Mouse (Mus musculus) c-Kit-negative CD71-positive TER-119-positive erythroid progenitor cells, embryonic 14.5 days (primary cell): Measurements from ENCODE around the gene Sinhcaf.
"Not testable (repeated sequence)": the region's sequence is repeated elsewhere in the genome, so short reads cannot be mapped to it uniquely, and the experiment has no call there.

Experiments
- DNase-seq: peaks from one replicate; pipeline ENCODE4 v3.0.0-alpha.2; 2013; ENCODE audit warnings: low read depth, low spot score

The Sinhcaf gene

DNA sequence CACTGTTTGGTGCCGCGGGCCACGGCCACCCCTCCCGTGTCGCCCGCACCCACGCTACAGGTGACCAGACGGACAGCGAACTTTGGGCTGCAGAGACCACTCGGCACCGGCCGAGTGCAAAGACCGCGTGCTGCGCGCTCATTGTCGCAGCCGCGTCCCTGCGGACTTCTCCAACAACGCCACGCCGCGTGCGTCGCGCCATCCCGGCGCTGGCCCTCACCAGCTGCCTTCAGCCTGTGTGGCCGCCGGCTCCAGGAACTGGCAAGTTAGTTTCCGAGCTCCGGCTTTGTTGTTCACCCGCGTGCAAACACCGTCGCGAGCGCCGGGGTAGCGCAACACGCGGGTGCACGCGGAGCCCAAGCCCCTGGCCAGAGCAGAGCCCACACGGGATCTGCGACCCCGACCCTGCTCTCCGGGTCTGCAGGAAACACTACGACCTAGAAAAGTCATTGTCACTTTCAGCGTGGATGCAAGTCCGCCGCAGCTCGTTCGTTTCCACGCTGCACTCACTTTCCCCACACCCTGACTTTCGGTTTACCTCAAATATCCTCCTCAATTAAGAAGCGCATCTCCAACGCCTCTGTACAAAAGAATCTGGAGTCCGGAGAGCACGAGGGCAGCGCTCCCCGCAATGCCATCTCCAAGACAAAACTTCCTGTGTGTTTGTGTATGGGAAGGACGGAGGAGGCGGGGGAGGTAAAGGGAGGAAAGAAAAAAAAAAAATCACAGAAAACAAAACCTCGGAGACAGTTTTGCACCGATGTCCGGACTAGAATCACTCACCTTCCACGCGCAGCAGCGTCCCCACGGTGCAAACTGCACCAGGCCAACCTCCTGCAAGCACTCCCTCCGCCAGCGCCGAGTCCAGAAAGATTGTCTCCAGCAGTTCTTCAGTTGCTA lies 508 bp downstream of the Sinhcaf start:
- peak; percentile 29 for DNase-seq

DNA sequence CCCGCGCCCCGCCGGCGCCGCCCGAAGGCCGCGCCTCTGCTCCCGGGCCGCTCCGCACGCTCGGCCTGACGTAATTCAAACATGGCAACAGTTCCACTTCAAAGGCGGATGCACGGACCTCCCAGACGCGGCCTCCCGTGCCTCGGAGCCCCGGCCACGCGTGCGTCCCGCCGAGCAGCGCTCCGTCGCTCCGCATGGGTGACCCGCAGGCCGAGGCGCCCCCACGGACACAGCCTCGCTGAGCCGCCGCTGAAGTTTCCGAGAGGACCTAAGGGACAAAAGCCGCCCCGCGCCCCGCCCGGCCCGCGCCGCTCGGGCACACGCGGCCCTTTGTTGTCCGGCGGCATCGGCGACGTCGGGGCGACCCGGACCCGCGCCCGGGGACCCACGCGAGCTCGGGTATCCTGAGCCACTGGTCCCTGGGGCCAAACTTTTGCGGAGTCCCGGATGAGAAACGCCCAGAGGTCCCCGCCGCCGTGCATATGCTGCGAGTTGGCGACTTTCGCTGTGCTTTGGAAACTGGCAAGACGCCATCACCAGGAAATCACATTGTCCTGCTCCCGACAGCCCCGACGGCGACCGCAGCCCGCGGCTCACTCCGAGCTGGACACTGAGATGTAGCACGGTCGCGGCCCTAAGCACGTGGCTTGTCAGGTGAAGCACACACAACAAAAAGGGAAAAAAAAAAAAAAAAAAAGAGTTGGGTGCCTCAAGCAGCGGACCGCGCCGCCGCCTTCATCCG lies 1.3 kb downstream of the Sinhcaf start:
- DNase-seq, result peak; percentile 49

GRCm38 (mm10) chr6:148944344-148944766 lies 1.9 kb downstream of the Sinhcaf start:
- DNase-seq, result no peak

DNA sequence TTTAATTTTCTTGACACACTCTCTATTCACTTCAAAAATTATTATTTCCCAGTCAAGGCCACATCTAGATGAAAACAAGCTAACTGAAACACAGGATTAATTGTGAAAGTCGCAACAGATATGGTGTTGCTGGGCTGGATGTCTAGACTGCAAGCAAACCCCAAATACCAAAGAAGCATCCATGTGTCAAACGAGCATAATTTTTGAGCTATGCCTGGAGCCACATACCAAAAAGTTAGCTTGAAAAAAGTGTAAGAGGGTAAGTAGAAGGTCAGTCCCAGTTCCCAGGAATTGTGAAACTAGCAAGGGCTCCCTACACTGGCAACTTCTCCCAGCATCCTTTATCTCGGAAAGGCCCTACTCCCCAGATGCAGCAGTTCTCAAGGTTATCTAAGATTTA lies 2.6 kb downstream of the Sinhcaf start:
- DNase-seq, result no peak

GRCm38 (mm10) chr6:148942406-148942805 lies 3.9 kb downstream of the Sinhcaf start:
- DNase-seq, result no peak

- no peak for DNase-seq
Measured at GRCm38 (mm10) chr6:148941880-148942279, 4.4 kb downstream of the Sinhcaf start.

- not testable (repeated sequence) for DNase-seq
Measured at GRCm38 (mm10) chr6:148940383-148940782, 5.9 kb downstream of the Sinhcaf start.

GRCm38 (mm10) chr6:148937693-148938092 lies 8.6 kb downstream of the Sinhcaf start:
- DNase-seq, result no peak

GRCm38 (mm10) chr6:148934961-148935590 lies 11.2 kb downstream of the Sinhcaf start:
- DNase-seq, result no peak

GRCm38 (mm10) chr6:148931281-148931680 lies 15.0 kb downstream of the Sinhcaf start:
- peak; percentile 24 for DNase-seq

DNA sequence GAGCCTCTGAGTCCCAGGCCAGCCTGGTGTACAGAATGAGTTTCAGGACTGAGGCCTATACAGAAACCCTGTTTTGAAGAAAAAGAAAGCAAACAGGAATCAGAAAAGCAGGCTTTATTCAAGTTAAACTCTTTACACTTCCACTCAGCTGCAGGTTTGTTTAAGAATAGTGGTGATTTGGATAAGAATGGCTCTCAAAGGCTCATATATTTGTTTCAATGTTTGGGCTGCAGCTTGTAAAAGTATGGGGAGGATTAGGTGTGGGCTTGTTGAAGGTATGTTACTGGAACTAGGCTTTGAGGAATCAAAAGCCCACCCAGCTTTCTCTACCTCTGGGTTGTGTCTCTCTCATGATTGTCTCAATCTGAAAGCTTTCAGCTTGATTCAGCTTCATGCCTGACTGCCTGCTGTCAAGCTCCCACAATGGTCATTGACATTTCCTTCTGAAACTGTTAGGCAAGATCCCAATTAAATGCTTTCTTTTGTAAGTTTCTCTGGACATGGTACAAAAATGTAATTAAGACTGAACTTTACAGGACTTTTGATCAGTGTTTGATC lies 27.3 kb downstream of the Sinhcaf start:
- DNase-seq, result no peak

DNA sequence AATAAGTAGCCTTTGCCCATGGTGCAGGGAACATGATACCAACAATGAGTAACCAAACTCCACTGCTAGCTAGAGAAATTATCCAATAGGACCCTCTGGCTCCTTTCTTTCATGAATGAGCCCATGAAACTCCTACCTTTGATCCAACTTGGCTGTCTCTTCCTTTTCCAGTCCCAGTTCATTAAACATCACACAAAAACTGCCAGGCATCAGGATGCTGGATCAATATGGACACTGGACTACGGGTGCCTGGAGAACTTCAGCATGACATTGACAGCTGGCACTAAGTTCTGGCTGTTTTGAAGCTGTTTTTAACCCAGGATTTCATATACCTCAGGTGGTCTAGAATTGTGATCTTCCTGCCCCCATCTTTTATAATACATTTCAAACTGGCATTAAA lies 28.6 kb downstream of the Sinhcaf start:
- DNase-seq, result no peak

DNA sequence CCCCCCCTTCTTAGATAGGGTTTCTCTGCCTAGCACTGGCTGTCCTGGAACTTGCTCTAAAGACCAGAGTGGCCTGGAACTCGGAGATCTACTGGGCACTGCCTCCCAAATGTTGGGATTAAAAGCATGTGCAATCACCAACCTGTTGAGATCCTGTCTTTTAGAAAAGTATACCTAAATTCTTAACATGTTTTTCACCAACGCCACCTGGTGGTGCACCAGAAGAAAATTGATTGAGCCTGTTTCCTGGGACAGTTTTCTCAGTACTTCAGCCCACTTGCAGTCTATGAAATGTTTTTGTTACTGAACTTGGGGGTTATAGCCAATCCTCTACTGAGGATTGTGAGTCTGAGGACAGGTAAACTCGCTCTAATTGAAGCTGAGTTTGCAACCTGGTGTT lies 29.4 kb downstream of the Sinhcaf start:
- no peak for DNase-seq

GRCm38 (mm10) chr6:148913938-148914337 lies 32.3 kb downstream of the Sinhcaf start:
- peak; percentile 34 for DNase-seq

DNA sequence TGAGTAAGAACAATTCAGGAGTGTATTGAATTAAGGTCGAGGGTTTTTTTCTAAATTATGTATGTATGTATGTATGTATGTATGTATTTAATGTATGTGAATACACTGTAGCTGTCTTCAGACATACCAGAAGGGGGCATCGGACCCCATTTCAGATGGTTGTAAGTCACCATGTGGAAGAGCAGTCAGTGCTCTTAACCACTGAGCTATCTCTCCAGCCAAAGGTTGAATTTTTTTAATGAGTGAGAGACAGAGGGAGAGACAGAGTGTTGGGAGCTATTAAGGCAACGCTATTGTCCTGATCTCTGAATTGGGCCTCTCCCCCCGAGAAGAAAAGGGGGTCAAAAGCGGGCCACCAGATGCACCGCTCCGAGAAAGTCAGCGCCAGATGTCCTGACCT lies 34.4 kb downstream of the Sinhcaf start:
- DNase-seq, result not testable (repeated sequence)

DNA sequence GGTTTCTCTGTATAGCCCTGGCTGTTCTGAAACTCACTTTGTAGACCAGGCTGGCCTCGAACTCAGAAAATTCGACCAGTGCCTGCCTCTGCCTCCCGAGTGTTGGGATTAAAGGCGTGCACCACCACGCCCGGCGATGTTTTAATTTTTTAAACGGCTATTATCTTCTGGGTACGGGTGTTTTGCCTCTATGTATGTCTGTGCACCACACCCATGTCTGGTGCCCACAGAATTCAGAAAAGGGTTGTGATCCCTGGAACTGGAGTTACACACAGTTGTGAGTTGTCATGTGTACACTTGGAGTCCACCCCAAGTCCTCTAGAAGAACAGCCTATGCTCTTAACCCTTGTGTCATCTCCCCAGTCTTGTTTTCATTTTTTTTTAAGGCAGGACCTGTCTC lies 39.3 kb downstream of the Sinhcaf start:
- DNase-seq, result no peak

- DNase-seq, result no peak
Measured at GRCm38 (mm10) chr6:148902728-148903127, 43.5 kb downstream of the Sinhcaf start.

DNA sequence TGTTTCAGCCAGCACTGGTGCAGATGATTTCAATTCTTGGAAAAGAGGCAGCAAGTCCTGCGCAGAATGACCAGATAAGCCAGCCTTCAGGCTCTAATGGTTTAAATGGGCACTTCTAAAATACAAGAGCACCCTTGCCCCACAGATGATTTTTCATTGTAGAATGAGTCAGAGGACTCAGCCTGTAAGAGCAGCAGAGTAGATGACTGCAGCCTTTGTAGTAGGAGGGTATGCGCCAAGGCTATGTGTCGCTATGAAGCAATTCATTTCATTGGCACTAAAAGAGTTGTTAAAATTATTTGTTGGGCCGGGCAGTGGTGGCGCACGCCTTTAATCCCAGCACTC lies 49.8 kb downstream of the Sinhcaf start:
- no peak for DNase-seq

GRCm38 (mm10) chr6:148895773-148896506 lies 50.3 kb downstream of the Sinhcaf start, which contains the start of gene Caprin2:
Gene Caprin2, minus strand, starts transcription at chr6:148896237.
- peak; percentile 79 for DNase-seq

DNA sequence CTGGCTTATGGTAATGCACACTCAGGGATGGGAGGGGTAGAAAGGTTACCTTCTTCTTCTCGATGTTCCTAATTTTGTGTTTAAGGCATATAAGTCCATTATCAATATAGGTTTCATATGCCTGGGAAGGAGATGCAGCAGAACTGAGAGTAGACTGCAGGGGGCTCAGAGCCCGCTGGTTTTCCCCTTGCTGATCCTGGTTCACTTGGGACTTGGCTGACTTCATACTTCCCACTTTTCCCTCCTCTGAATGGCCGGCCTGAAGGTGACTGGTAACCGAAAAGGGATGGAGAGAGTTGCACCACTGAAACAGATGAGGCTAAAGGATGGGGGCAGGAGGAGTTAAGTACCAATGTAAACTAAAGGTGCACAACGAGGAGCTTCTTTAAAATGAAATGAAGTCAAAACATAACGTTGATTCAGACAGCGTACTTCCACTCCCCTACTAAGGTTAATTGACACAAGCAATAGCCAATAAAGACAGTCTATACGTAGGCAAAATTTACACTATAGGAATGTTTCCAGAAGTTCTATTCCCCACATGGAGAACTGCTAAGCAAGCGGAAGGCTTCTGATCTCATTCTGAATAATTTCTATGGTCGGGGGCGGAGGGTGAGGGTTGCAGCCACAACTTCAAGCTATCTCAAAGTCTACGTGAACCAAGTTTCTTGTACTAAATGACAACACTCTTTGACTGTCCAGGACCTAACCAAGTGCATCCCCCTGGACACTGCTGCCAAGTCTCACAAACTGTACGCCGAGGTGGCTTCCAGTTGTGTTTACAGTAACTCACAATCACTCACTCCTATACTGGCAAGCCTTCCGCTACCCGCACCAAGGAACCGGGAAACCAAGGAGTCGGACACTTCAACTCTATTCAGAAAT lies 51.1 kb downstream of the Sinhcaf start:
- DNase-seq, result no peak
